Mouse (Mus musculus): ENCODE results near the gene Atp4a.

The Atp4a gene

GRCm38 (mm10) chr7:30711942-30712341, at the start of gene Atp4a:
Atp4a (plus strand) TSS chr7:30712209.
- in situ Hi-C loops (cut with MseI, MboI), result no loop called here

GRCm38 (mm10) chr7:30664529-30665200, 47.3 kb upstream of the Atp4a start, which contains the start of gene Haus5:
Haus5 (minus strand) TSS chr7:30664994.
- in situ Hi-C loops (cut with MseI, MboI), result no loop called here

DNA sequence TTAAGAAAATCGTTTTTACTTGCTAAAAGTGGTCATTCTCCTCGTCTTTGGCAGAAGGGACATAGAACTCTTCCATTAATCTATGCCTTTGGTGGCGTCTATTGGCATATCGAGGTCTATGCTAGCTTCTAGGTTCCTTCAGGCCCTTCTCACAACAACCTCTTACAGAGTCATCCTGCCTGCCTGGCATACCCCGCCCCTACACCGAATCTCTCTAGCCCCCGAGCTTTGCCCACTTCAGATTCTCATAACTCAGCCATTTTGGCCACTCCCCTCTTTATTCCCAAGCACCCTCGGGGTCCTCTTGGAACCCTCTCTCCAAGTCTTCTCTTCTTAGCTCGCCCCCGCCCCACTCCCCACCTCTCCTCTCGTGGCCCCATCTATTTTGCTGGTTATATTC, 46.7 kb upstream of the Atp4a start:
- in situ Hi-C loops (cut with MseI, MboI), result no loop called here

DNA sequence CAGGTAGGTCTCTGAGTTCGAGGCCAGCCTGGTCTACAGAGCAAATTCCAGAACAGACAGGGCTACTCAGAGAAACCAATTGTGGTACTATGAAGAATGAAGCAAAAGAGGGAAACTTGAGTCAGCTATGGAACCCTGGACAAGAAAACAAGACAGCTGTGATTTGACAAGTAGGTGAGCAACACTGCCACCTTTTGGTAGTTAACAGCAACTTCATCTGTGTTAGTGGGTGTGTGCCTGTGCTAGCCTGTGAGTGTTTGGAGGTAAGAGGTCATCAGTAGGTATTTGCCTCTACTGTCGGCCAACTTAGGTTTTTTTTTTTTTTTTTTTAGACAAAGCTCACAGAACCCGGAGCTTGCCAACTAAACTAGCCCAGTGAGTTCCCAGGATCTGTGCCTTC, 42.8 kb upstream of the Atp4a start:
- in situ Hi-C loops (cut with MseI, MboI), result no loop called here

DNA sequence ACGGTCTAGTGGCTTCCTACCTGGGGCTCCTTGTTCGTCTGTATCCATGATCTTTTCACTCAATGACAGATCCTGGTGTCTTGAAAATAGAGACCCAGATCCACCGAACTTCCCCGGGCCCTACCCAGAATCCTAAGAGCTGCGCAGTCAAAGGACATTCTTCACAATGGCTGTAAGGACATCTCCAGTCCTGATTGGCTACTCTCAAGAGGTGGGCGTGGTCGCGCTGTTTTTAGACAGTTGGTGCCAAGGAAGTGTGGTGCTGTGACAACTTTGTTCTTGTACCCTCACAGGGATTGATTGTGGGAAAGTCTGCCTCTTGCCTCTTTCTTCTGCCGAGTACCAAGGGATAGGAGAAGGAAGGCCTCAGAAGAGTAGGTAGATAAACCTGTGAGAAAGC, 40.5 kb upstream of the Atp4a start, which contains the start of gene Pmis2:
Gene Pmis2, minus strand, starts transcription at position 126 of the 400 bp plus-strand sequence.
- in situ Hi-C loops (cut with MseI, MboI), result no loop called here

DNA sequence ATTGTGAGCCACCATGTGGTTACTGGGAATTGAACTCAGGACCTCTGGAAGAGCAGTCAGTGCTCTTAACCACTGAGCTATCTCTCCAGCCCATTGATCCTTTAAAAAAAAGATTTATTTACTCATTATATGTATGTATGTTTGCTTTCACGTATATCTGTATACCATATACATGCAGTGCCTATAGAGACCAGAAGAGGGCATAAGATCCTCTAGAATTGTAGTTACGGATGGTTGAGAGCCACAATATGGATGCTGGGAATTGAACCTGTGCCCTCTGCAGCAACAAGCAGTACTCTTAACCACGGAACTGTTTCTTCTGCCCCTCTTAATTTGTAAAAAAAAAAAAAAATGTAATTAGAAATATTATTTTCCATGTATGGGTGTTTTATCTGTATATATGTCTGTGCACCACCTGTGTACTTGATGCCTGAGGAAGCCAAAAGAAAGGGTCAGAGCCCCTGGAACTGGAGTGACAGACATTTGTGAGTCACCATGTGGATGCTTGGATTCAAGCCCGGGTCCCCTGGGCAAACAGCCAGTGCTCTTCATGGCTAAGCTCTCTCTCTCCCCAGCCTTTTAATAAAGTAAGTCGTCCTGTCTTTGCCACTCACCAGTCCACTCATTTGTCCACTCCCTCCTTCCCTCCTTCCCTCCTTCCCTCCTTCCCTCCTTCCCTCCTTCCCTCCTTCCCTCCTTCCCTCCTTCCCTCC, 33.6 kb upstream of the Atp4a start:
- in situ Hi-C loops (cut with MseI, MboI), result no loop called here

GRCm38 (mm10) chr7:30681897-30682296, 30.1 kb upstream of the Atp4a start:
- in situ Hi-C loops (cut with MseI, MboI), result no loop called here

DNA sequence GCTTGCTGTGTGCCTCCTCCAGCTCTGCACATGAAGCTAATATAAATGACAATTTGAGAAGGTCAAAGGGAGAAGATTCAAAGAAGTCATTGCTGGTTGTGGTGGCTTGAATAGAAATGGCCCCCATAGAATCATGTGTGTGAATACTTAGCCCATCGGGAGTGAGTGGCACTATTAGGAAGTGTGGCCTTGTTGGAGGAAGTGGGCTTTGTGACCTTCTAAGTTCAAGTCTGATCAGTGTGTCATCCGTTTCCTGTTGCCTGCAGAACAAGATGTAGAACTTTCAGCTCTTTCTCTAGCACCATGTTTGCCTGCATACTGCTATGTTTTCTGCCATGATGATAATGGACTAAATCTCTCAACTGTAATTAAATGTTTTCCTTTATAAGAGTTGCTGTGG, 28.6 kb upstream of the Atp4a start:
- in situ Hi-C loops (cut with MseI, MboI), result no loop called here

DNA sequence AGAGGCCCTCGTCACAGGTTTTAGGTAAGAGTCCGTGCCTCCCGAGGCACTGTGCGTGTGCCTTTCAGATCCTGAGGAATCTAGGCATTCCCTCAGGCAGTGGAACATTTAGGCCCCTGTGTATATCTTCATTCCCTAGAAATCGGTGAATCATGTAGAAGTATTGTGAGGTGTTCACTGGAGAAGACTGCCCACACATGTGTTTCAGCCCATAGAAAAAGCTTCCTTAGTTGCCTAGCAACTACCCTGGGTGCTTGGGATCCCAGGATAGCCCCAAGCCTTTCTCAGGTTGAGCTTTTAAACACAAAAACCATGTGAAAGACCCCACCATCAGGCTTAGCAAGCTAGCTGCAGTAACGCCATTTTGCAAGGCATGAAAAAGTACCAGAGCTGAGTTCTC, 23.7 kb upstream of the Atp4a start:
- in situ Hi-C loops (cut with MseI, MboI), result no loop called here

DNA sequence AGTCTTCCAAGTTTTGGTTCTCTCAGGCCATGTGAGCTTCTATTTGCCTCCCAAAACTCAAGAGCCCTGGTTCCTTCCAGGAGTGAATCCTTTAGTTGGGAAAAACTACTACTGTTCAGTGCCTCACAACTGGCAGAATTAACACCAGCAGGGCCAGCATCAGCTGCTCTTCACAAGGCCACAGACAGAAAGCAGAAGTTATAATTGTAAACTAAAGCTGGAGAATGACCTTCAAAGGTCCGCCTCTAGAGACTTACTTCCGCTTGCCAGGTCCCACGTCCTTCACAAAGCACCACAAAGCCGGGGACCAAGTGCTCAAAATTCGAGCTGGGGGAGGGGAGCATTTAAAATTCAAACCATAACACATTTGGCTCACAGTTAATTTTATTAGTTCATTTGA, 13.9 kb upstream of the Atp4a start:
- in situ Hi-C loops (cut with MseI, MboI), result no loop called here

DNA sequence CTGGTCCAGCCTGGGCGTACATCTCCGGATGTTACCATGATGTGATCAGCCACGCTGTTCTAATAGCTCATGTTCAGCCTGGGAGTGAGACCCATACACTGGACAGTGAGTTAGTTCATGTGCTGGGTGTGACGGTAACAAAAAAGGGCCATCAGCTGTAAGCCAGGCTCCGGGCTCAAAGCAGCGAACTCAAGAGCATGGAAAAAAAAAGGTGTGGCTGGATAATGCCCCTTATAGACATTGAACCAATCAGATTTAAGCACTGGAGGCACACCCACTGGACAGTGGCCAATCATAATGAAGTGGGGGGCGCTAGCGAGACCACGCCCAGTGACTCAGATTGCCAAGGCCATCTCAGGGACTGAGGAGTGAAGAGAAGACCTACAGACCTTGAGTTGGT, 13.4 kb upstream of the Atp4a start, which contains the start of gene 2200002J24Rik:
Gene 2200002J24Rik, plus strand, starts transcription at position 338 of the 400 bp plus-strand sequence.
- in situ Hi-C loops (cut with MseI, MboI), result no loop called here

DNA sequence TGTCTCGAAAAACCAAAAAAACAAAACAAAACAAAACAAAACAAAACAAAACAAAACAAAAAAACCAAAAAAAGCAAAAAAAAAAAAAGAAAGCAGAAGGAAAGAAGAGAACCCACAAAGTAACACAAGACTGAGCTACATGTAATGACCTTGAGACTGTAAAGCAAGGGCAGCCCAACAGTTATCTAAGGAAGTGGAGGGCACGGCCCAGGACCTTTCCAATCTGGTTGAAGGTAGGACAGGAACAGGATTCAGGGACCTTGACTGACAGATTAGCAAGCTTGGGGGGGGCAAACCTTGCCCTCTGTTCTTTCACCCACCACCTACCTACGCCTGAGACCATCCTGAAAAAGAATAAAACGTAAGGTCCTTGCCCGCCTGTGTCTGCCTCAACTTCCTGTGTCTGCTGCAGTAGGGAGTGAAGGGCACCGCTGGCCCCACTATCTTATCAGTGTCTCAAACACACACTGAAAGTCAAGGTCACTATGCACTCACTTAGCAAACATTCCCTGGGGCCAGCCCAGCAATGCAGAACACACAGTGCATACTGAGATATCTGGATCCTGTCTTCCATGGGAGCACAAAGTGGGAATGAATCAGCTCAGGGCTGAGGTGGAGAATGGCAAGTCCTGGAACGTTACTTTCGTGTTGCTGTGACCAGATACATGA, 5.7 kb upstream of the Atp4a start:
- in situ Hi-C loops (cut with MseI, MboI), result no loop called here

GRCm38 (mm10) chr7:30707441-30707840, 4.6 kb upstream of the Atp4a start:
- in situ Hi-C loops (cut with MseI, MboI), result no loop called here

DNA sequence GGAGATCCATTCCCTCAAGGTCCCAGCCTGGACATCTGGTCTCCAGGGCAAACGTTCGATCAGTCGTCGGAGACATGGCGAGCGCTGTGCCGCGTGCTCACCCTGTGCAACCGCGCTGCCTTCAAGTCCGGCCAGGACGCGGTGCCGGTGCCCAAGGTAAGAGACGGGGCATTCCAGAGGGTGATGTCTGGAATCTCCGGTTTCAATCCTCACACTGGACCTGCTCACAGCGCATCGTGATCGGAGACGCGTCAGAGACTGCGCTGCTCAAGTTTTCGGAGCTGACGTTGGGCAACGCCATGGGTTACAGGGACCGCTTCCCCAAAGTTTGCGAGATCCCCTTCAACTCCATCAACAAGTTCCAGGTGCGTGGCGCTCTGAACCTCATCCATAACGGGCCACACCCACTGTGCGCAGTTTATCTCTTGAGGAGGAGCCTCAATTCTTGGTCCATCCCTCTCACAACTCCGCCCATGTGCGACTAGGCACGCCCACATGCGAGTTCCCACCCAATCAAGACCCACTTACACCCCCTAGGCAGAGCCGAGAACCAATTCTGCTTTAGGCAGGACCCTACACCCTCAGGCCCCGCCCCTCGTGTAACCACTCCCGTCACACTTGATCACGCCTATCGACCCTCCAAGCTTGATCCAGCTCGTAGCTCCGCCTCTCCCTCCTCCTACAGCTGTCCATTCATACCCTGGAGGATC, 5.2 kb downstream of the Atp4a start:
- in situ Hi-C loops (cut with MseI, MboI), result no loop called here

- in situ Hi-C loops (cut with MseI, MboI), result no loop called here
Measured at GRCm38 (mm10) chr7:30717716-30718046, 5.7 kb downstream of the Atp4a start.

- in situ Hi-C loops (cut with MseI, MboI), result no loop called here
Measured at GRCm38 (mm10) chr7:30719669-30720068, 7.7 kb downstream of the Atp4a start.

DNA sequence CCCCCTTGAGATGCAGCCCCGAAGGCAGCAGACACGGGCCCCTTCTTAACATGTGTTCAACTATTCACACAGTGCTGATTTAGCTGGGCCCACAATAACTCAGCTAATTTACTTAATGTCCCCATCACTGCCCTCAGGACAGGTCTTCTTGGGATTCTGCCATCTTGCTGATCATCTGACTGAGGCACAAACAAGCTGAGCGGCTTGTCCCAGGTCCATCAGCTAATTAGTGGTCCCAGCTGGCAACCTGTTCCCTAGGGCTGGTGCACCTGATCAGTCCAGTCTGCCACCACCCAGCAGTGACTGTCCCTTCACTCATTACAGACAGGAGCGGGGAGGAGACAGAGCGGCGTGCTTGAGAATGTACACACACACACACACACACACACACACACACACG, 9.3 kb downstream of the Atp4a start:
- in situ Hi-C loops (cut with MseI, MboI), result no loop called here

GRCm38 (mm10) chr7:30723274-30723953, 11.4 kb downstream of the Atp4a start:
- in situ Hi-C loops (cut with MseI, MboI), result no loop called here

DNA sequence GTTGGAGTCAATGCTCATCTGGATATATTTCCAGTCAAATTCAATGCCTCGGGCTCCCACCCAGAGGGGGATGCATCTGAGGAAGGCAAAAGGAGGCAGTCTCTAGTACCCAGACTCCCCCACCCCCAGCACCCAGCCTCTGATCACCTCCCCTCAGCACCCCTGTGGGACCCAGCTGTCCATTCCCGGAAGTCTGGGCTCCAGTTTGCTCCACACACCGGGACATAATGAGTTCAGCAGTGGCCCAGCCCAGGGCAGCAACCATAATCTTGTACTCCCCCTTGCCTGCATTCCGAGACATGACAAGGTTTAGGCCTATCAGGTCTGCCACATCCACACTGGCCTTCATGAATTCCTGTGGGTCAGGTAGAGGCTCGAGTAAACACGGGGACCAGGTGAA, 16.2 kb downstream of the Atp4a start:
- in situ Hi-C loops (cut with MseI, MboI), result no loop called here

GRCm38 (mm10) chr7:30728739-30729395, 16.9 kb downstream of the Atp4a start:
- in situ Hi-C loops (cut with MseI, MboI), result no loop called here
